Mouse (Mus musculus) erythroblast, embryonic 14.5 days (primary cell): ENCODE results near the gene Rnf121.

Experiments
- GATA1 ChIP-seq: IDR thresholded peaks from 2 replicates; pipeline ENCODE4 v1.6.1; 2012; ENCODE audit warnings: low read length, inconsistent platforms, mixed read lengths
- TAL1 ChIP-seq: IDR thresholded peaks from 3 replicates; pipeline ENCODE4 v1.6.1; 2012; ENCODE audit warnings: low read length, inconsistent platforms, mixed read lengths

- TF ChIP-seq GATA1 (no peak), TAL1 (no peak)
Observed at GRCm38 (mm10) chr7:102023821-102024220, 41.4 kb downstream of the Rnf121 start.
